Mouse (Mus musculus): ENCODE data around the gene Art1.

- TF ChIP-seq MYOG (IDR thresholded peaks at IDR 0.05; ENCODE audit: control insufficient read depth in 1 of 3, insufficient read depth in 1 of 3, insufficient read length in 2 of 3, low read depth in 2 of 3) (no peak), POLR2AphosphoS2 (IDR thresholded peaks at IDR 0.05; ENCODE audit: insufficient read length, low read depth) (no peak), MYOD1 (IDR thresholded peaks at IDR 0.05; ENCODE audit: control insufficient read depth in 1 of 3, insufficient read length in 2 of 3, low read depth in 2 of 3) (no peak), E2F4 (IDR thresholded peaks at IDR 0.05; ENCODE audit: insufficient read depth) (no peak), POLR2A (IDR thresholded peaks at IDR 0.05; ENCODE audit: insufficient read length, low read depth) (no peak), REST (IDR thresholded peaks at IDR 0.05; ENCODE audit: insufficient read depth, insufficient read length) (no peak), MAX (IDR thresholded peaks at IDR 0.05; ENCODE audit: low read depth) (no peak), TCF12 (IDR thresholded peaks at IDR 0.05; ENCODE audit: insufficient read depth, poor library complexity, severe bottlenecking) (no peak), CEBPB (IDR thresholded peaks at IDR 0.05; ENCODE audit: insufficient read depth, poor library complexity, severe bottlenecking) (no peak), TCF3 (IDR thresholded peaks at IDR 0.05; ENCODE audit: insufficient read length, low read depth) (no peak), USF1 (IDR thresholded peaks at IDR 0.05; ENCODE audit: low read depth) (no peak), SRF (IDR thresholded peaks at IDR 0.05; ENCODE audit: control insufficient read depth, insufficient read length, low read depth) (no peak)
Measured at GRCm38 (mm10) chr7:102104126-102104525, 2.6 kb downstream of the Art1 start.
